Mouse (Mus musculus): ENCODE measurements at regions not wholly inside any gene's neighbourhood (a gene's known extent, or its start where the extent isn't known, plus 50 kb on each side); places are given as distances from the start of the nearest gene placed in this dataset.

DNA sequence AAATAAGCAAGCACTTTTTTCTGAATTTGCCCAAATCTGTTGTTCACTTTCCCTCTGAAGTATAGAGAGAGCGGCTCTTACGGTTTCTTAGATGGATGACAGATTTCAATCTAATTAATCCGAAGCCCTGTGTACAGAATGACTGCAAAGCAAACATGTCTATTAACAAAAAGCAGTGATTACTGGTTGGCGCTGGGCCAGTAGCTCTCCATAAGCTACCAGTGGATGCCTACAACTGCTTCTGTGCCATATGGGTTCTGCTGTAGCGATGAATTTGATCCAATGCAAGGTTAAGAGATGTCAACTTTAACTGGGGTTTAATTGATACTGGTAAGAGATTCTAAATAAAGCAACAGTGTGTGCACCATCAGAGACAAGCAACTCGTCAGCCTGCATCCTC is 162.3 kb downstream of the Rwdd3 start:
- Histone ChIP-seq H3K79me2 (replicated peaks; ENCODE audit: control insufficient read depth, extremely low read depth, insufficient read depth, poor library complexity, severe bottlenecking) (no peaks in the 10 kb centered on the region), H3K9me3 (replicated peaks; ENCODE audit: low read length) (peaks cover 38% of the 10 kb centered on the region), H3K36me3 (replicated peaks in 1 of 2; ENCODE audit: control insufficient read depth in 1 of 2, insufficient read depth in 1 of 2, low read length in 1 of 2) (no peaks in the 10 kb centered on the region), H3K27ac (ENCODE audit: insufficient read depth, low read depth) (no peak overlapping the region), H3K27me3 (replicated peaks) (no peaks in the 10 kb centered on the region), H3K9ac (ENCODE audit: insufficient read depth, low read depth) (no peak overlapping the region), H3K4me1 (ENCODE audit: control insufficient read depth in 1 of 2, insufficient read depth in 2 of 2) (no peaks in the 10 kb centered on the region), H3K4me2 (ENCODE audit: insufficient read depth, low read depth, poor library complexity, severe bottlenecking) (no peak overlapping the region), H3K4me3 (replicated peaks in 1 of 3; ENCODE audit: low read depth in 2 of 3, low read length in 2 of 3, poor library complexity in 1 of 3) (no peak overlapping the region)
- in situ Hi-C loops (cut with MboI; ENCODE audit: low pct_ligation_motif_present, low pct_unique_long_range_greater_than_20kb, low sequenced_read_pairs) (no loop called here), dilution Hi-C loops (cut with MboI; ENCODE audit: extremely low pct_ligation_motif_present, extremely low pct_unique_long_range_greater_than_20kb, low sequenced_read_pairs) (no loop called here)
- no peak for DNase-seq (ENCODE audit: extremely low read depth)
- no peak for TF ChIP-seq RCOR1 (conservative IDR thresholded peaks at IDR 0.05; ENCODE audit: low read depth, low read length)
- no peak for TF ChIP-seq NELFE (IDR thresholded peaks at IDR 0.05; ENCODE audit: low read depth, low read length)
- no peak for TF ChIP-seq ZMIZ1 (IDR thresholded peaks at IDR 0.05; ENCODE audit: low read depth, low read length)
- TF ChIP-seq MAFK (IDR thresholded peaks at IDR 0.05; ENCODE audit: insufficient replicate concordance, low read length): no peak
- TF ChIP-seq POLR2A (IDR thresholded peaks at IDR 0.05; ENCODE audit: low read depth, low read length): no peak
- TF ChIP-seq MEF2A (IDR thresholded peaks at IDR 0.05; ENCODE audit: borderline replicate concordance, low read depth, low read length): no peak
- no peak for TF ChIP-seq USF1 (IDR thresholded peaks at IDR 0.05; ENCODE audit: low read depth, low read length)
- no peak for TF ChIP-seq TBP (conservative IDR thresholded peaks at IDR 0.05; ENCODE audit: low read depth, low read length)
- no peak for TF ChIP-seq UBTF (IDR thresholded peaks at IDR 0.05; ENCODE audit: low read depth, low read length)
- TF ChIP-seq SIN3A (IDR thresholded peaks at IDR 0.05; ENCODE audit: low read length): no peak
- no peak for TF ChIP-seq GABPA (IDR thresholded peaks at IDR 0.05; ENCODE audit: insufficient replicate concordance, low read depth, low read length)
- no peak for TF ChIP-seq PAX5 (IDR thresholded peaks at IDR 0.05; ENCODE audit: low read length)
- TF ChIP-seq HCFC1 (IDR thresholded peaks at IDR 0.05; ENCODE audit: low read depth, low read length): no peak
- TF ChIP-seq EP300 (IDR thresholded peaks at IDR 0.05; ENCODE audit: low read length): no peak

DNA sequence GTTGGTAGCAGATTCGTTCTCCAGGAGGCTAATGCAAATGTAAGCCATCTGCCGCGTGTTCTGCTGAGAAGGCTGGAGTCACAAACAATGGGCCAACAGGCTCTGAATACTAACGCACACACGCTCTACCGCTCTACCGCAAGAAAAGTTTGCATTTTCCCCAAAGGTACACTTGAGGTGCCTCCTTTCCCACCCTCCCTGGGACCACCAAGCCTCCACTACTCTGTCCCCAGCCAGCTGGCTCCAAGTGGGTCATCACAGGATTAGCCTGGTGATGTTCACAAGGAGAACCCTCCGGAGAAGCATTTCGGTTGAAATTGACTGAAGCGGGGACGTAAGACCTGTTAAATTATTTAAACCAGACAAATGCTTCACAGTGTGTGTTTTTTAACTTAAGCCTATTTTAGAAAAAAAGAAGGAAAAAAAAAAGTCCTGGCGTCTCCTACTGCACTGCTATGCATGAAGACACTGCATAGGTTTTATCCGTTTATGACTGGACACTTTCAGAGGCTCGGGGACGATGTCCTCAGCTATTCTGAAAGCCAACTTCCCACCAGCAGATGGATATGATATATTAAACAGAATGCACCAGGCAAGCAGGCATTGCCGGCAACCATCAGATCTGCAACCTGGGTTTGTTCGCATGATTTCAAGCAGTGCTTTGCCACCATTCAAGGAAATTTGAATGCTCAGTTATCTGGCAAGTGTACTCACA is 187.8 kb downstream of the Rwdd3 start:
- DNase-seq (ENCODE audit: extremely low read depth): no peak
- Histone ChIP-seq H3K79me2 (replicated peaks; ENCODE audit: control insufficient read depth, extremely low read depth, insufficient read depth, poor library complexity, severe bottlenecking) (no peaks in the 10 kb centered on the region), H3K9me3 (replicated peaks; ENCODE audit: low read length) (peaks cover 44% of the 10 kb centered on the region), H3K27me3 (replicated peaks) (no peaks in the 10 kb centered on the region), H3K36me3 (replicated peaks in 1 of 2; ENCODE audit: control insufficient read depth in 1 of 2, insufficient read depth in 1 of 2, low read length in 1 of 2) (no peaks in the 10 kb centered on the region), H3K4me2 (ENCODE audit: insufficient read depth, low read depth, poor library complexity, severe bottlenecking) (no peak overlapping the region), H3K4me1 (ENCODE audit: control insufficient read depth in 1 of 2, insufficient read depth in 2 of 2) (no peaks in the 10 kb centered on the region), H3K27ac (ENCODE audit: insufficient read depth, low read depth) (no peak overlapping the region), H3K4me3 (replicated peaks in 1 of 3; ENCODE audit: low read depth in 2 of 3, low read length in 2 of 3, poor library complexity in 1 of 3) (no peak overlapping the region), H3K9ac (ENCODE audit: insufficient read depth, low read depth) (no peak overlapping the region)
- in situ Hi-C loops (cut with MboI; ENCODE audit: low pct_ligation_motif_present, low pct_unique_long_range_greater_than_20kb, low sequenced_read_pairs): no loop called here
- dilution Hi-C loops (cut with MboI; ENCODE audit: extremely low pct_ligation_motif_present, extremely low pct_unique_long_range_greater_than_20kb, low sequenced_read_pairs): no loop called here
- TF ChIP-seq USF2 (conservative IDR thresholded peaks at IDR 0.05; ENCODE audit: low read depth, low read length) (no peak), MXI1 (IDR thresholded peaks at IDR 0.05; ENCODE audit: low read depth, low read length) (no peak), CTCF (conservative IDR thresholded peaks at IDR 0.05 in 1 of 2, IDR thresholded peaks at IDR 0.05 in 1 of 2; ENCODE audit: low read depth in 2 of 2, low read length in 2 of 2) (no peak), IRF4 (IDR thresholded peaks at IDR 0.05; ENCODE audit: low read depth, low read length) (no peak), ZMIZ1 (IDR thresholded peaks at IDR 0.05; ENCODE audit: low read depth, low read length) (no peak), ELF1 (IDR thresholded peaks at IDR 0.05; ENCODE audit: low read depth, low read length) (no peak), MAFK (IDR thresholded peaks at IDR 0.05; ENCODE audit: insufficient replicate concordance, low read length) (no peak), MAZ (IDR thresholded peaks at IDR 0.05; ENCODE audit: low read depth, low read length) (no peak), ETS1 (conservative IDR thresholded peaks at IDR 0.05; ENCODE audit: low read depth, low read length) (no peak), CHD2 (IDR thresholded peaks at IDR 0.05; ENCODE audit: low read length) (no peak), MAX (IDR thresholded peaks at IDR 0.05; ENCODE audit: low read length) (no peak), USF1 (IDR thresholded peaks at IDR 0.05; ENCODE audit: low read depth, low read length) (no peak), TBP (conservative IDR thresholded peaks at IDR 0.05; ENCODE audit: low read depth, low read length) (no peak), RAD21 (IDR thresholded peaks at IDR 0.05; ENCODE audit: low read depth, low read length) (no peak), ZKSCAN1 (IDR thresholded peaks at IDR 0.05; ENCODE audit: borderline replicate concordance, low read depth, low read length) (no peak)
